Mouse (Mus musculus): ENCODE measurements around the gene Tnrc6c. TPM values are rescaled to one million over a fixed set of nuclear protein-coding genes. Genes with fewer than 3 reads are reported as not detected.

Tnrc6c gene
- polyA plus RNA-seq, 1 experiment from 2014 or later: 6.0 TPM

DNA sequence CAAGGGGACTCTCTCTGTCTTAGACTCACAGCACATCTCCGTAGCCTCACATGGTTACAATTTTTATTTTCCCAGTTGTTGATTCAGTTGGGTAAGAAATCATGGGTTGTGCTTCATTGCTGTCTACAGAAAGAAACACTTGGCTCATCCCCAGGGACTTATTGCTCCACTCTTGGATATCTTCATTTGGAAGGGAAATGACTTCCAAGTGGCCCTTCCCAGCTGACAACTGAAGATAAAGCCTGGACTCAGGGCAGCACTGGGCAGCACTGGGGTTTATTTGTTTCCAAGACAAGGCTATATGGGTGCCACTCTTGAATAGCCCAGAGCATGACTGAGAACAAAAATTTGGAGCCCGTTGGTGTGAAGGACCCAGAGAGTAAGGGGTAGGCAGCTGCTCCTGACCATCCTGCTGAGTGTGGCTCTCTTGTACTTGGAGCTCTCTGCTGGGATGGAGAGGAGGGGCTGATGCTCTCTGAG lies 56.8 kb downstream of the Tnrc6c start:
- H3K4me1 ChIP-seq (replicated peaks; ENCODE audit: control insufficient read depth, insufficient read depth): no peaks in the 10 kb centered on the region
- ATAC-seq (ENCODE audit: low FRiP score, low TSS enrichment): no peak
- TF ChIP-seq EP300 (optimal IDR thresholded peaks at IDR 0.05): no peak
- no peak for TF ChIP-seq CTCF (IDR thresholded peaks at IDR 0.05; ENCODE audit: low read depth)
- no peaks in the 10 kb centered on the region for H3K9me3 ChIP-seq (ENCODE audit: control insufficient read depth, low read length)
- no peak overlapping the region; the same call in 1 of the 2 replicates for H3K9ac ChIP-seq (ENCODE audit: low read length)
- H3K27ac ChIP-seq (replicated peaks): no peak overlapping the region
- 92% methylated on average over 2 of the region's 2 CpGs for WGBS
- H3K36me3 ChIP-seq (ENCODE audit: control insufficient read depth, insufficient read depth, low read length): peaks cover 8% of the 10 kb centered on the region; the same call in 1 of the 2 replicates
- no peaks in the 10 kb centered on the region for H3K27me3 ChIP-seq (ENCODE audit: control insufficient read depth, insufficient read depth, low read length)
- no peak overlapping the region for H3K4me3 ChIP-seq (ENCODE audit: low read depth, low read length)
- no peak overlapping the region for H3K4me2 ChIP-seq (replicated peaks; ENCODE audit: low read depth)
- DNase-seq (ENCODE audit: low spot score): no peak

DNA sequence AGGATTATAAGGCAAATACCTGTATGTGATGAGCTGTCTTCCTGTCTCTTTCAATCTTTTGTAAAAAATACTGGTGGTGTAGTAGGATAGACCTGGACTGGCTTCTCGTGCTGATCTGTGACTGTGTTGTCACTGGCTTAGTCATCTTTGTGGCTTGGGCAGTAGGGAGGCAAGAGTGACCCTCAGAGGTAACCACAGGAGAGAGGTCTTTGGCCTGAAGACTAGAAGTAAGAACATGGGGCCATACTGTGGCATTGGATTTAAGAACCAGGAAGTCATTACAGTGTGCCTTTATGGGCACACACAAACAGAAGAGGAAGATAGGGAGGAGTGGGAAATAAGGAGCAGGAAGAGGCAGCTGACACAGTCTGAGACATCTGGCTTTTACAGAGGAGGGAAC lies 58.0 kb downstream of the Tnrc6c start:
- H3K4me3 ChIP-seq (ENCODE audit: low read depth, low read length): no peak overlapping the region
- H3K4me1 ChIP-seq (replicated peaks; ENCODE audit: control insufficient read depth, insufficient read depth): no peaks in the 10 kb centered on the region
- WGBS: 83% methylated on average over 1 of the region's 1 CpGs
- no peaks in the 10 kb centered on the region for H3K9me3 ChIP-seq (ENCODE audit: control insufficient read depth, low read length)
- TF ChIP-seq EP300 (optimal IDR thresholded peaks at IDR 0.05): no peak
- no peak for TF ChIP-seq CTCF (IDR thresholded peaks at IDR 0.05; ENCODE audit: low read depth)
- H3K9ac ChIP-seq (ENCODE audit: low read length): no peak overlapping the region
- ATAC-seq (ENCODE audit: low FRiP score, low TSS enrichment) (no peak), DNase-seq (ENCODE audit: low spot score) (no peak)
- peaks cover 8% of the 10 kb centered on the region; the same call in 1 of the 2 replicates for H3K36me3 ChIP-seq (ENCODE audit: control insufficient read depth, insufficient read depth, low read length)
- no peak overlapping the region for H3K4me2 ChIP-seq (replicated peaks; ENCODE audit: low read depth)
- H3K27ac ChIP-seq (replicated peaks): no peak overlapping the region
- H3K27me3 ChIP-seq (ENCODE audit: control insufficient read depth, insufficient read depth, low read length): no peaks in the 10 kb centered on the region

DNA sequence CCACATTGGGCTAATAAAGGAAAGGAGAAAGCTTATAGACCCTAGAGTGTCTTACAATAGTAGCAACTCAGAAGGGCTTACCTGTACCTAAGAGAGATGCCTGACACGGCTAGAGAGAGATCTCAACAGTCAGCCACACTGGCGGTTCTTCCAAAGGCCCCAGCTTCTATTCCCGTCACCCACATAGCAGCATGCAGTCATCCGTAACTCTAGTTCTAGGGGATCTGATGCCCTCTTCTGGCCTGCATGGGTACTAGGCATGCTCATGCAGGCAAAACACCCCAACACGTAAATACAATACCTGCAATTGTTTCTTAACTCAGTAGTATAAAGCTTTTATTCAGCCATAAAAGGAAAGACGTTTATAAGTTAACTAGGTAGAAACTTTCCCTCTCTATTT lies 59.3 kb downstream of the Tnrc6c start:
- 90% methylated on average over 6 of the region's 6 CpGs for WGBS
- H3K9ac ChIP-seq (ENCODE audit: low read length): no peak overlapping the region
- no peak overlapping the region for H3K4me2 ChIP-seq (replicated peaks; ENCODE audit: low read depth)
- no peaks in the 10 kb centered on the region for H3K9me3 ChIP-seq (ENCODE audit: control insufficient read depth, low read length)
- no peak for ATAC-seq (ENCODE audit: low FRiP score, low TSS enrichment)
- H3K4me3 ChIP-seq (ENCODE audit: low read depth, low read length): no peak overlapping the region
- H3K27me3 ChIP-seq (ENCODE audit: control insufficient read depth, insufficient read depth, low read length): no peaks in the 10 kb centered on the region
- no peak for TF ChIP-seq EP300 (optimal IDR thresholded peaks at IDR 0.05)
- TF ChIP-seq CTCF (IDR thresholded peaks at IDR 0.05; ENCODE audit: low read depth): peak; percentile 45
- H3K27ac ChIP-seq (replicated peaks): no peak overlapping the region
- no peak for DNase-seq (ENCODE audit: low spot score)
- H3K4me1 ChIP-seq (replicated peaks; ENCODE audit: control insufficient read depth, insufficient read depth): no peaks in the 10 kb centered on the region
- H3K36me3 ChIP-seq (ENCODE audit: control insufficient read depth, insufficient read depth, low read length): peaks cover 8% of the 10 kb centered on the region; the same call in 1 of the 2 replicates

DNA sequence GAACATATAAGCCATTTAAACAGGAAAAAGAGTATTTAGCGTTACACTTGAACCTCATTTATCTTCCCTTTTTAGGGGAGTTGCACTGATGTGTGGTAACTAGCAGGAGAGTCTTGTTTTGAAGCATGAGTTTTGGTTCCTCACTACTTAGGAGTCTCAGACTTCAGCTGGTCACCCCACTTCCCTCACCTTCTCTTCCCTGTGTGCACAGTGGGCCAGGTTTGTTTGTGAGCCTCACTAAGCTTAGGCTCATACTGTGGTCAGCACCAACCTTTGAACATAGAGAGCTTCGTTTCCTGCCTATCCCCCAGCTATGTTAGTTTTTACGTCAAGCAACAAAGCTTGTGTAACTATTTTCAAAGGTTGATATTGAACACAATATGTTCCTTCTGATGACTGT lies 64.7 kb downstream of the Tnrc6c start:
- no peaks in the 10 kb centered on the region for H3K27me3 ChIP-seq (ENCODE audit: control insufficient read depth, insufficient read depth, low read length)
- H3K9ac ChIP-seq (ENCODE audit: low read length): no peak overlapping the region
- TF ChIP-seq CTCF (IDR thresholded peaks at IDR 0.05; ENCODE audit: low read depth) (no peak), EP300 (optimal IDR thresholded peaks at IDR 0.05) (no peak)
- H3K36me3 ChIP-seq (ENCODE audit: control insufficient read depth, insufficient read depth, low read length): peaks cover 21% of the 10 kb centered on the region
- H3K27ac ChIP-seq (replicated peaks): no peak overlapping the region
- no peak overlapping the region for H3K4me3 ChIP-seq (ENCODE audit: low read depth, low read length)
- 77% methylated on average over 3 of the region's 3 CpGs for WGBS
- no peak overlapping the region for H3K4me2 ChIP-seq (replicated peaks; ENCODE audit: low read depth)
- ATAC-seq (ENCODE audit: low FRiP score, low TSS enrichment): no peak
- DNase-seq (ENCODE audit: low spot score): no peak
- no peaks in the 10 kb centered on the region for H3K9me3 ChIP-seq (ENCODE audit: control insufficient read depth, low read length)
- no peaks in the 10 kb centered on the region for H3K4me1 ChIP-seq (replicated peaks; ENCODE audit: control insufficient read depth, insufficient read depth)

DNA sequence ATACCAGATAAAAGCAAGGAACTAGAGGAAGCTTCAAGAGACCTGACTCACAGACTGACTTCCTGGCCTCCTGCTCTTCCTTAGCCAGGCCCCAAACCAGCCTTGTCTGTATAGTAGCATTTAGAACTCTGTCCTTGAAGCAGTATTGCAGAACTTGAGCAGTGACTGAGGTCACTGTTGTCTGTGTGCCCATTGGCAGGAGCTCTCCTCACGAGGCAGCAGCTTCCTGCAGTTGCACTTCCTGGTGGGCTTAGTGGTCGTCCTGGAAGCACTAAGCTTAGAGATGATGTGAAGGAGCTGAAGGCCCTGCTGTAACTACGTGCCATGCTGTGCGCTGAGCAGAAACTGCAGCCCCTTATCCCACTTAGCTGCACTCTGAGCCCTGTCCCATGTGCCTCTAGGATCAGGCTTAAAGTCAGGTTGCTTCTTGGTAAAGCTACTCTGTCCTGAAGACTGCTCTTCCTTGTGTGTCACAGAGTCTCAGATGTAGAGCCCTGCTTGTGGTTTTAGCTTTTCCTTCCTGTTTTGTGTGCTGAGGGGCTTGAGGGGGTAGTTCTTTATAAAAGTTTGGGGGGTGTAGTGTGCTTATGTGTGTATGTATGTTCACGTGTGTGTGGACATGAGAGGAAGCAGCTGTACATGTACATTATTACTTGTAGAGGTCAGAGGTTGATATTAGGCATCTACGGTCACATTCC lies 70.7 kb downstream of the Tnrc6c start:
- H3K27ac ChIP-seq (replicated peaks): no peak overlapping the region
- TF ChIP-seq CTCF (IDR thresholded peaks at IDR 0.05; ENCODE audit: low read depth): no peak
- no peak for TF ChIP-seq EP300 (optimal IDR thresholded peaks at IDR 0.05)
- H3K9me3 ChIP-seq (ENCODE audit: control insufficient read depth, low read length): no peaks in the 10 kb centered on the region
- ATAC-seq (ENCODE audit: low FRiP score, low TSS enrichment): no peak
- no peak overlapping the region for H3K9ac ChIP-seq (ENCODE audit: low read length)
- H3K4me3 ChIP-seq (ENCODE audit: low read depth, low read length): no peak overlapping the region
- H3K4me1 ChIP-seq (replicated peaks; ENCODE audit: control insufficient read depth, insufficient read depth): no peaks in the 10 kb centered on the region
- H3K4me2 ChIP-seq (replicated peaks; ENCODE audit: low read depth): no peak overlapping the region
- H3K27me3 ChIP-seq (ENCODE audit: control insufficient read depth, insufficient read depth, low read length): no peaks in the 10 kb centered on the region
- DNase-seq (ENCODE audit: low spot score): no peak
- 82% methylated on average over 6 of the region's 6 CpGs for WGBS
- peaks cover 13% of the 10 kb centered on the region for H3K36me3 ChIP-seq (ENCODE audit: control insufficient read depth, insufficient read depth, low read length)

DNA sequence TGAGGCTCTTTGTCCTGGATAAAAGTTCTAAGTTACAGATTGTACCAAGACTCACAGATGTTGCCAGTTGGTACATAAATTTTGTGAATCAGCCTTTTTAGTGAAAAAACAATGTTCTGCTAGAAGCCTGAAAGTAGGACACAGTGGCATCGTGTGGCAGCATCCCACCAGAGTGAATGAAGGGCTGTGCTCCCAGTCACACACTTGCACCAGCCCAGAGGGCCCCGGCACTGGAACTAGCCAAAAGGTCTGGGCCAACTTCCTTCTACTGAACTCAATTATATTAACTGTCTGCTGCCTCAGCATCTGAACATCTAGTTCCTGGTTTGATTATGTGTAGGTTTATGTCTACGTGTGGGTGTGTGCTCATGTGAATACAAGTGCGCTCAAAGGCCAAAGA lies 72.9 kb downstream of the Tnrc6c start:
- H3K27ac ChIP-seq (replicated peaks): no peak overlapping the region
- 0 out of 2 replicates have a peak, but pooled peaks cover 3% of the 10 kb centered on the region for H3K4me1 ChIP-seq (replicated peaks; ENCODE audit: control insufficient read depth, insufficient read depth)
- no peak overlapping the region for H3K4me3 ChIP-seq (ENCODE audit: low read depth, low read length)
- H3K4me2 ChIP-seq (replicated peaks; ENCODE audit: low read depth): no peak overlapping the region
- no peaks in the 10 kb centered on the region for H3K9me3 ChIP-seq (ENCODE audit: control insufficient read depth, low read length)
- ATAC-seq (ENCODE audit: low FRiP score, low TSS enrichment) (0 out of 2 replicates have a peak, but pooled peaks have one; percentile 22), DNase-seq (ENCODE audit: low spot score) (no peak)
- no peak overlapping the region for H3K9ac ChIP-seq (ENCODE audit: low read length)
- no peak for TF ChIP-seq EP300 (optimal IDR thresholded peaks at IDR 0.05)
- TF ChIP-seq CTCF (IDR thresholded peaks at IDR 0.05; ENCODE audit: low read depth): no peak
- no peaks in the 10 kb centered on the region for H3K27me3 ChIP-seq (ENCODE audit: control insufficient read depth, insufficient read depth, low read length)
- 81% methylated on average over 4 of the region's 4 CpGs for WGBS
- H3K36me3 ChIP-seq (ENCODE audit: control insufficient read depth, insufficient read depth, low read length): peaks cover 2% of the 10 kb centered on the region; the same call in 1 of the 2 replicates
